Mouse (Mus musculus) left cerebral cortex, postnatal 4 days (tissue): Measurements from ENCODE around the gene Gal3st3. TPM values are rescaled to one million over a fixed set of nuclear protein-coding genes. Genes with fewer than 3 reads are reported as not detected.

Source experiments
- total RNA-seq, 2 experiments: library from RNA; stranded (reverse); gene quantifications; 2 replicates each; pipeline ENCODE4 v1.2.3; 2021

The Gal3st3 gene
- total RNA-seq, 2 experiments from 2014 or later = 60.0 to 60.3 TPM

Other genes starting within 250 kb of the Gal3st3 start
- 1 to 10 TPM; 3.9 to 7.1 TPM for gene Rin1, start 247.8 kb upstream of the Gal3st3 start, total RNA-seq
- gene Cd248, start 230.3 kb upstream of the Gal3st3 start, total RNA-seq = 10 to 100 TPM; 14.2 TPM
- 10 to 100 TPM; 47.7 to 55.3 TPM for gene Tmem151a, start 212.8 kb upstream of the Gal3st3 start, total RNA-seq
- 10 to 100 TPM; 22.0 to 24.4 TPM for gene Yif1a, start 209.8 kb upstream of the Gal3st3 start, total RNA-seq
- 100 to 1,000 TPM; 393 to 412 TPM for gene Cnih2, start 199.8 kb upstream of the Gal3st3 start, total RNA-seq
- gene Rab1b, start 191.3 kb upstream of the Gal3st3 start, total RNA-seq = 100 to 1,000 TPM; 137 to 148 TPM
- gene Klc2, start 179.8 kb upstream of the Gal3st3 start, total RNA-seq = 100 to 1,000 TPM; 155 to 159 TPM
- 10 to 100 TPM; 90.7 to 92.6 TPM for gene Pacs1, start 25.2 kb upstream of the Gal3st3 start, total RNA-seq
- 100 to 1,000 TPM; 188 to 203 TPM for gene Sf3b2, start 2.9 kb upstream of the Gal3st3 start, total RNA-seq
- gene Catsper1, start 37.4 kb downstream of the Gal3st3 start, total RNA-seq = not detected
- gene Cst6, start 51.2 kb downstream of the Gal3st3 start, total RNA-seq = 10 to 100 TPM in 1 of 2 experiments, 1 to 10 TPM in 1; 6.9 to 10.4 TPM
- 10 to 100 TPM; 23.0 to 25.8 TPM for gene Eif1ad, start 68.4 kb downstream of the Gal3st3 start, total RNA-seq
- gene Banf1, start 68.8 kb downstream of the Gal3st3 start, total RNA-seq = 100 to 1,000 TPM; 176 to 194 TPM
- gene Sart1, start 90.4 kb downstream of the Gal3st3 start, total RNA-seq = 100 to 1,000 TPM in 1 of 2 experiments, 10 to 100 TPM in 1; 84.2 to 101 TPM
- gene Tsga10ip, start 104.2 kb downstream of the Gal3st3 start, total RNA-seq = not detected
- gene Drap1, start 126.6 kb downstream of the Gal3st3 start, total RNA-seq = 100 to 1,000 TPM; 256 to 263 TPM
- 10 to 100 TPM; 49.9 to 51.7 TPM for gene AI837181, start 126.8 kb downstream of the Gal3st3 start, total RNA-seq
- gene Fosl1, start 149.2 kb downstream of the Gal3st3 start, total RNA-seq = not detected
- gene Ccdc85b, start 159.6 kb downstream of the Gal3st3 start, total RNA-seq = 10 to 100 TPM; 20.8 to 21.6 TPM
- 100 to 1,000 TPM; 124 to 139 TPM for gene Fibp, start 162.3 kb downstream of the Gal3st3 start, total RNA-seq
- gene Ctsw, start 170.2 kb downstream of the Gal3st3 start, total RNA-seq = 1 to 10 TPM; 1.3 to 2.1 TPM
- gene Efemp2, start 175.6 kb downstream of the Gal3st3 start, total RNA-seq = 10 to 100 TPM; 23.7 to 25.4 TPM
- 10 to 100 TPM; 40.2 to 43.7 TPM for gene Mus81, start 190.1 kb downstream of the Gal3st3 start, total RNA-seq
- gene Cfl1, start 192.1 kb downstream of the Gal3st3 start, total RNA-seq = 1,000 to 10,000 TPM; 2,142 to 2,227 TPM
- gene 1700020D05Rik, start 205.5 kb downstream of the Gal3st3 start, total RNA-seq = 1 to 10 TPM; 9.3 to 9.6 TPM
- 10 to 100 TPM; 64.8 to 67.7 TPM for gene Snx32, start 212.2 kb downstream of the Gal3st3 start, total RNA-seq